Mouse (Mus musculus) splenic B cell, adult 2 months (primary cell): ENCODE data around the gene Olfr820.
"Not testable (repeated sequence)": the region's sequence is repeated elsewhere in the genome, so short reads cannot be mapped to it uniquely, and the experiment has no call there.

Source experiments
- DNase-seq: peaks from one replicate; pipeline ENCODE4 v3.0.0-alpha.2; 2011; ENCODE audit warnings: low read depth, low spot score
- H3K27me3 ChIP-seq: 2 replicates; pipeline ENCODE4 v1.6.1; 2012; ENCODE audit warnings: mild to moderate bottlenecking, low read length, moderate library complexity, mixed read lengths; ENCODE audit not compliant: control insufficient read depth, poor library complexity, insufficient read depth, severe bottlenecking
- H3K36me3 ChIP-seq: 2 replicates; pipeline ENCODE4 v1.6.1; 2012; ENCODE audit warnings: mild to moderate bottlenecking, low read length, moderate library complexity, mixed read lengths; ENCODE audit not compliant: control insufficient read depth, poor library complexity, insufficient read depth, severe bottlenecking

The Olfr820 gene

DNA sequence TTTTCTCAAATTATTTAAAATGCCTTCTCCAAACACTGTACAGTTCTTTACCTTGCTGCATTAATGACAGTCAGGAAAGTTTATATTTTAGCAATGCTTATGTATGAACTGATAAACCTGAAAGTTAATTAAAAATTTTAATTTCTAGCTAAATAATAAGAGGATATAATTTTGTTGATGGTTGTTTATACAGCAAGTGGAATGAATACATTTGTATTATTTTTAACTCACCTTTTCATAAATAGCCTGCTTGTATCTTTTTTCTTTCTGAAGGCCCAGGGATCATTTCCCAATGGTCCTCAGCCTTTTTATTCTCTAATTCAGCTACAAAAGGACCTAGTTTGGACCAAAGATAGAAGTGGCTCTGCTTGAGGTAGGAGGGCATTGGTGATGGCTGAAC, at the start of gene Olfr820:
Olfr820 (plus strand) TSS at position 301 of the 400 bp plus-strand sequence.
- DNase-seq = no peak
- Histone ChIP-seq H3K27me3 (no peaks in the 10 kb centered on the region), H3K36me3 (no peaks in the 10 kb centered on the region)

DNA sequence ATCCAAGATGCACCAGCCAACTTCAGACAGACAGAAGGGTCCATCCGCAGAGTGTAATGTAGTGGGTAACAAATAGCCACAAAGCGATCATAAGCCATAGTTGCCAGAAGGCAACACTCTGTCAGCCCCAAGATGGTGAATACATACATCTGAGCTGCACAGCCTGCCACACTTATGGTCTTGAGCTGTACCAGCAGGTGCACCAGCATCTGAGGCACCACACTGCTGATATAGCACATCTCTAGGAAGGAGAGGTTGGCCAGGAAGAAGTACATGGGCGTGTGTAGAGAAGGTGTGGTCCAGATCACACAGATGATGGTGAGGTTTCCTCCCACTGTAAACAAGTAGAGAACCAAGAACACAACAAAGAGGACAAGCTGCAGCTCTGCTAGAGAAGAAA, 46.2 kb upstream of the Olfr820 start:
- H3K27me3 ChIP-seq, H3K36me3 ChIP-seq, DNase-seq: not testable (repeated sequence)

DNA sequence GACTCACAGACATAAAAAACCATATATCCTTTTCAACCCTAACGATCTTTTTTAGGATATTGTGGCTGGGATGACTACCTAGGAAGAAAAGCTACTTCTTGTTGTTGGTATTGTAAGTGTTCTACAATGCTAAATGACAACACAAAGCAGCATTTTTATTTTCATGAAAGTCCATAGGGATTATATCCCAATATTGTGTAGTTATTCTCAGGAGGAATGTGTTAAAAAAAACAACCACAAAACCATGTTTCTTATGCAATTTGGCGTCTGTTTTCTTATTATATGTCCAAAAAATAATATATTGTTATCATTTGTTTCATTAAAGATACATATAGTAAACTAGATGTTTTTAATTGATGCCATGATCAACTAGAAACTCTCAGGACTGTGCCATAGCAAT, 45.3 kb upstream of the Olfr820 start, which contains the start of gene Olfr819:
Olfr819 (minus strand) TSS at position 101 of the 400 bp plus-strand sequence.
- H3K36me3 ChIP-seq, DNase-seq: not testable (repeated sequence)

DNA sequence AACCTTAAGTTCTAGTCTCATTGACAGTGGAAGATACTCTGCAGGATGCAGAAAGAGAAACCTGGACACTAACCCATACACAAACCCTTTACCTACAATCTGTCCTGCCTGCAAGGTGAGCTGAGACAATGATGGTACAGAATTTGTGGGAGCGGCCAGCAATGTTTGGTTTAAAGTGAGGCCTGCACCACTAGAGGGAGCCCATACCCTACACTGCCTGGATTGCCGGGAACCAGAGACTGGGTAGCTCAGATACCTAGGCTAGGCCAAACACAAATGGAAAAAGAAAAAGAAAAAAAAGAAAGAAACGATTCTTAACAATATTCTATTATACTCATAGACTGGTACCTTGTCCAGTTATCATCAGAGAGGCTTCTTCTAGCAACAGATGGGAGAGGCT, 39.4 kb upstream of the Olfr820 start:
- not testable (repeated sequence) for H3K27me3 ChIP-seq, DNase-seq

More for the DNA sequence above, 45.3 kb upstream of the Olfr820 start, which contains the start of gene Olfr819:
- not testable (repeated sequence) for H3K27me3 ChIP-seq

DNA sequence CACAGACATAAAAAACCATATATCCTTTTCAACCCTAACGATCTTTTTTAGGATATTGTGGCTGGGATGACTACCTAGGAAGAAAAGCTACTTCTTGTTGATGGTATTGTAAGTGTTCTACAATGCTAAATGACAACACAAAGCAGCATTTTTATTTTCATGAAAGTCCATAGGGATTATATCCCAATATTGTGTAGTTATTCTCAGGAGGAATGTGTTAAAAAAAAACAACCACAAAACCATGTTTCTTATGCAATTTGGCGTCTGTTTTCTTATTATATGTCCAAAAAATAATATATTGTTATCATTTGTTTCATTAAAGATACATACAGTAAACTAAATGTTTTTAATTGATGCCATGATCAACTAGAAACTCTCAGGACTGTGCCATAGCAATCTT, 36.4 kb upstream of the Olfr820 start, which contains the start of gene Olfr247:
Olfr247 (minus strand) TSS at position 101 of the 400 bp plus-strand sequence.
- H3K36me3 ChIP-seq, DNase-seq, H3K27me3 ChIP-seq: not testable (repeated sequence)

More for the DNA sequence above, 39.4 kb upstream of the Olfr820 start:
- not testable (repeated sequence) for H3K36me3 ChIP-seq

DNA sequence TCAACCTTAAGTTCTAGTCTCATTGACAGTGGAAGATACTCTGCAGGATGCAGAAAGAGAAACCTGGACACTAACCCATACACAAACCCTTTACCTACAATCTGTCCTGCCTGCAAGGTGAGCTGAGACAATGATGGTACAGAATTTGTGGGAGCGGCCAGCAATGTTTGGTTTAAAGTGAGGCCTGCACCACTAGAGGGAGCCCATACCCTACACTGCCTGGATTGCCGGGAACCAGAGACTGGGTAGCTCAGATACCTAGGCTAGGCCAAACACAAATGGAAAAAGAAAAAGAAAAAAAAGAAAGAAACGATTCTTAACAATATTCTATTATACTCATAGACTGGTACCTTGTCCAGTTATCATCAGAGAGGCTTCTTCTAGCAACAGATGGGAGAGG, 30.6 kb upstream of the Olfr820 start:
- not testable (repeated sequence) for DNase-seq, H3K36me3 ChIP-seq, H3K27me3 ChIP-seq

DNA sequence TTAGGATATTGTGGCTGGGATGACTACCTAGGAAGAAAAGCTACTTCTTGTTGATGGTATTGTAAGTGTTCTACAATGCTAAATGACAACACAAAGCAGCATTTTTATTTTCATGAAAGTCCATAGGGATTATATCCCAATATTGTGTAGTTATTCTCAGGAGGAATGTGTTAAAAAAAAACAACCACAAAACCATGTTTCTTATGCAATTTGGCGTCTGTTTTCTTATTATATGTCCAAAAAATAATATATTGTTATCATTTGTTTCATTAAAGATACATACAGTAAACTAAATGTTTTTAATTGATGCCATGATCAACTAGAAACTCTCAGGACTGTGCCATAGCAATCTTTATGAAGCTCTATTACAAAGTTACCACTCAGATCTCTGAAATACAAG, 27.5 kb upstream of the Olfr820 start, which contains the start of gene Gm10310:
Gm10310 (minus strand) TSS at position 101 of the 400 bp plus-strand sequence.
- H3K27me3 ChIP-seq, H3K36me3 ChIP-seq, DNase-seq: not testable (repeated sequence)

DNA sequence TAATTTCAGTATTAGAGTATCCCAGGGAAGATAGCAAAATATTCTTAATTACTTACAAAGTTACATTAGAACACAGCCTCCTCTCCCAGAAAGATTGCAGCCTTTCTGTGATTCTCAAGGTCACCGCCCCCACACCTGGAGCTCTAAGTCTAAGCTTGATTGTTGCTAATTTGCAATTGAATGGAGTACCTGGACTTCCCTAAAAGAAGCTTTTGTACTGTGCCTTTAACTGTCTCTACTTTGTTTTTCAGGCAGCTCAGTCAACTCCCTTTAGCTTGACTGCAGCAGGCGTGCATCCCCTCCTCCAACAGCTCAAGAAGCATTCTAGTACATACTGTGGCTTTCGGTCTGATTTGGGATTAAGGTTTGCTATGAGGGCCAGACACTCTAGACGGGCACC, 8.3 kb upstream of the Olfr820 start:
- not testable (repeated sequence) for H3K27me3 ChIP-seq, DNase-seq, H3K36me3 ChIP-seq

DNA sequence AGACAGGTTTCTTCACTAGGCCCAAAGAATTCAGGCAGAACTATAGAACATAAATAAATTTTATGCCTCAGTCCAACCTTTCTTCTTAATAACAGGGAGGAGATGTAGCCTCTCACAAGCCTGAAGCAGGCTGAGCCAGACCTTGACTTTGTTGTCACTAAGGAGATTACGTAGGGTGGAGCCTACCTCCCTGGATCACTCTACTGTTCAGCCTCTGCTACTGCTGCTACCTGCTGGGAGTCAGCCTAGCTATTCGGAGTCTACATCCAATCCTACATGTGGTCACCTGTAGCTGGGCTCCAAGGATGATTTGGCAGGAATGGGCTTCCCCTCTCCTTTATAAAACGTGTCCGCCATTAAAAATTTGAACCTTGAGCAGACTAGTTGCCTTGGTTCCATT, 7.1 kb upstream of the Olfr820 start:
- H3K36me3 ChIP-seq, DNase-seq, H3K27me3 ChIP-seq: not testable (repeated sequence)

DNA sequence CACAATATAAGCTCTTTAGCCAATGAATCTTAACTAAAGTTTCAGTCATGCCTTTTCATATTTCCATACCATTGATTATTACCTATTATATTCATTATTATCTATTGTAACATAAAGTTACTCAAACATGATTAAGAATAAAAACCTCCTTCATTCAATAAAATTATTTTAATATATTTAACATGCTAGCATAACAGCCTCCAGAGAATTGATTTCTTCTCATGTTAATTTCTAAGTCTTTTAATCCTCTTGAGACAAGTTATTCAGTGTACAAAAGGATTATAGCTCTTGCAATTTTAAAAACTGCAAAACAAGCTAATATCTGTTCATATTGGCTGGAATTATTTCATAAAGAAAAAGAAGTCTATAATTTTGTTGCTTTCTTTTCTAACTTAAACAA, 17.6 kb downstream of the Olfr820 start, which contains the start of gene Olfr821:
Olfr821 (plus strand) TSS at position 301 of the 400 bp plus-strand sequence.
- no peak for DNase-seq
- H3K36me3 ChIP-seq = no peaks in the 10 kb centered on the region

DNA sequence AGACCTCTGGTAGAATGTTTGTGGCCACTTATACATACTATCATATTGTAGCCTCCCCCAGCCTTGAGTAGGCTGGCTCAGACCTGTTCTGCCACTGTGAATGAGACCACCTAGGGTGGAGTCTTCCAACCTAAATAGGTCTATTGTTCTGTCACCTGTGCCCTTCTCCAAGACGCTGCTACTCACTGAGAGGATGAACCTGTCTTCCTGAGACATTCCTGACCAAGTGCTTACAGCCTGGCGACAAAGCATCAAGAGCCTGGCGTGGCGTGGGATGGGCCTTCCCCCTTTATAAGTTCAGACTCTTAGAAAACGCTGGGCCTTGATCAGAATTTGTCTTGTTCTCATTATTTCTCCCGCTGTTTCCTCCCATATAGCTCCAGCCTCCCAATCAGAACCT, 24.7 kb downstream of the Olfr820 start:
- DNase-seq = no peak
- no peaks in the 10 kb centered on the region for H3K36me3 ChIP-seq
- no peaks in the 10 kb centered on the region for H3K27me3 ChIP-seq

More for the DNA sequence above, 17.6 kb downstream of the Olfr820 start, which contains the start of gene Olfr821:
- H3K27me3 ChIP-seq = no peaks in the 10 kb centered on the region
